Mouse (Mus musculus): ENCODE data around the gene Tmem26. TPM values are rescaled to one million over a fixed set of nuclear protein-coding genes. Genes with fewer than 3 reads are reported as not detected.

Tmem26 gene
- polyA plus RNA-seq (2016; fragmentation: Nextera tagmentation; extraction: Ambion mirVana) = 2.5 and 2.6 TPM in 2 replicates

- Histone ChIP-seq H3K4me3 (peak within 1 kb of the TSS; percentile 44), H3K4me1 (0 out of 2 replicates have a peak, but pooled peaks cover 8% of the 10 kb centered on the region), H3K9me3 (replicated peaks) (no peaks in the 10 kb centered on the region), H3K27ac (no peak within 1 kb of the TSS), H3K27me3 (replicated peaks) (peaks cover 18% of the 10 kb centered on the region), H3K36me3 (no peaks in the 10 kb centered on the region), H3K9ac (no peak within 1 kb of the TSS; the same call in 1 of the 2 replicates), H3K4me2 (peak within 1 kb of the TSS; percentile 63)
- ATAC-seq = no peak
- 2% methylated on average over 32 of the region's 32 CpGs for WGBS (ENCODE audit: insufficient replicate concordance)
These were observed at the start of gene Tmem26 for GRCm38 (mm10) chr10:68723568-68724360. Gene Tmem26 (plus strand): TSS chr10:68723646.

- no peak overlapping the region for H3K4me3 ChIP-seq
- 54% methylated on average over 4 of the region's 4 CpGs for WGBS (ENCODE audit: insufficient replicate concordance)
- no peak overlapping the region for H3K4me2 ChIP-seq
- H3K27me3 ChIP-seq (replicated peaks) = no peaks in the 10 kb centered on the region
- no peak for ATAC-seq
- H3K36me3 ChIP-seq = no peaks in the 10 kb centered on the region
- no peaks in the 10 kb centered on the region for H3K4me1 ChIP-seq
- no peak overlapping the region for H3K27ac ChIP-seq
- H3K9me3 ChIP-seq (replicated peaks) = no peaks in the 10 kb centered on the region
- no peak overlapping the region for H3K9ac ChIP-seq
These were observed 44.8 kb upstream of the Tmem26 start for GRCm38 (mm10) chr10:68678678-68679077.

- H3K36me3 ChIP-seq = no peaks in the 10 kb centered on the region
- no peak overlapping the region for H3K27ac ChIP-seq
- H3K9ac ChIP-seq = no peak overlapping the region
- 45% methylated on average over 4 of the region's 4 CpGs for WGBS (ENCODE audit: insufficient replicate concordance)
- no peaks in the 10 kb centered on the region for H3K4me1 ChIP-seq
- no peak for ATAC-seq
- 0 out of 2 replicates have a peak, but pooled peaks cover 4% of the 10 kb centered on the region for H3K9me3 ChIP-seq (replicated peaks)
- no peak overlapping the region for H3K4me3 ChIP-seq
- no peaks in the 10 kb centered on the region for H3K27me3 ChIP-seq (replicated peaks)
- H3K4me2 ChIP-seq = no peak overlapping the region
These were observed 42.2 kb upstream of the Tmem26 start for GRCm38 (mm10) chr10:68681233-68681632.

GRCm38 (mm10) chr10:68685510-68685909, 37.9 kb upstream of the Tmem26 start:
- Histone ChIP-seq H3K4me3 (no peak overlapping the region), H3K36me3 (no peaks in the 10 kb centered on the region), H3K9me3 (replicated peaks) (0 out of 2 replicates have a peak, but pooled peaks cover 4% of the 10 kb centered on the region), H3K27me3 (replicated peaks) (no peaks in the 10 kb centered on the region), H3K4me1 (no peaks in the 10 kb centered on the region), H3K4me2 (no peak overlapping the region), H3K27ac (no peak overlapping the region), H3K9ac (no peak overlapping the region)
- no peak for ATAC-seq

- ATAC-seq = no peak
- no peaks in the 10 kb centered on the region for H3K9me3 ChIP-seq (replicated peaks)
- no peak overlapping the region for H3K4me2 ChIP-seq
- H3K27me3 ChIP-seq (replicated peaks) = no peaks in the 10 kb centered on the region
- no peaks in the 10 kb centered on the region for H3K4me1 ChIP-seq
- no peak overlapping the region for H3K27ac ChIP-seq
- WGBS (ENCODE audit: insufficient replicate concordance) = 65% methylated on average over 7 of the region's 7 CpGs
- no peak overlapping the region for H3K4me3 ChIP-seq
- H3K36me3 ChIP-seq = no peaks in the 10 kb centered on the region
- no peak overlapping the region for H3K9ac ChIP-seq
These were observed 32.3 kb upstream of the Tmem26 start for GRCm38 (mm10) chr10:68691116-68691515.

GRCm38 (mm10) chr10:68692401-68692800, 31.0 kb upstream of the Tmem26 start:
- Histone ChIP-seq H3K27ac (no peak overlapping the region), H3K4me2 (no peak overlapping the region), H3K4me3 (no peak overlapping the region), H3K4me1 (no peaks in the 10 kb centered on the region), H3K36me3 (no peaks in the 10 kb centered on the region), H3K9ac (no peak overlapping the region), H3K27me3 (replicated peaks) (no peaks in the 10 kb centered on the region), H3K9me3 (replicated peaks) (no peaks in the 10 kb centered on the region)
- 81% methylated on average over 1 of the region's 1 CpGs for WGBS (ENCODE audit: insufficient replicate concordance)
- no peak for ATAC-seq

- H3K4me2 ChIP-seq = no peak overlapping the region
- no peaks in the 10 kb centered on the region for H3K27me3 ChIP-seq (replicated peaks)
- no peaks in the 10 kb centered on the region for H3K9me3 ChIP-seq (replicated peaks)
- H3K4me1 ChIP-seq = no peaks in the 10 kb centered on the region
- H3K9ac ChIP-seq = no peak overlapping the region
- H3K27ac ChIP-seq = no peak overlapping the region
- ATAC-seq = 0 out of 2 replicates have a peak, but pooled peaks have one; percentile 27
- no peaks in the 10 kb centered on the region for H3K36me3 ChIP-seq
- H3K4me3 ChIP-seq = no peak overlapping the region
These were observed 27.6 kb upstream of the Tmem26 start for GRCm38 (mm10) chr10:68695760-68696336.

- 56% methylated on average over 2 of the region's 2 CpGs for WGBS (ENCODE audit: insufficient replicate concordance)
- no peaks in the 10 kb centered on the region for H3K36me3 ChIP-seq
- no peak overlapping the region for H3K4me2 ChIP-seq
- H3K4me1 ChIP-seq = no peaks in the 10 kb centered on the region
- no peaks in the 10 kb centered on the region for H3K27me3 ChIP-seq (replicated peaks)
- ATAC-seq = no peak
- no peak overlapping the region for H3K4me3 ChIP-seq
- H3K9me3 ChIP-seq (replicated peaks) = no peaks in the 10 kb centered on the region
- H3K9ac ChIP-seq = no peak overlapping the region
- no peak overlapping the region for H3K27ac ChIP-seq
These were observed 19.2 kb upstream of the Tmem26 start for GRCm38 (mm10) chr10:68704268-68704667.

- WGBS (ENCODE audit: insufficient replicate concordance) = 63% methylated on average over 4 of the region's 4 CpGs
- Histone ChIP-seq H3K4me2 (no peak overlapping the region), H3K4me1 (no peaks in the 10 kb centered on the region), H3K27me3 (replicated peaks) (no peaks in the 10 kb centered on the region), H3K9me3 (replicated peaks) (no peaks in the 10 kb centered on the region), H3K27ac (no peak overlapping the region), H3K4me3 (no peak overlapping the region), H3K9ac (no peak overlapping the region), H3K36me3 (no peaks in the 10 kb centered on the region)
- no peak for ATAC-seq
These were observed 17.9 kb upstream of the Tmem26 start for GRCm38 (mm10) chr10:68705471-68706036.

GRCm38 (mm10) chr10:68707014-68707852, 16.2 kb upstream of the Tmem26 start:
- no peak overlapping the region for H3K27ac ChIP-seq

GRCm38 (mm10) chr10:68712926-68713325, 10.5 kb upstream of the Tmem26 start:
- no peaks in the 10 kb centered on the region for H3K36me3 ChIP-seq
- no peaks in the 10 kb centered on the region for H3K4me1 ChIP-seq
- no peak for ATAC-seq

More at GRCm38 (mm10) chr10:68707014-68707852, 16.2 kb upstream of the Tmem26 start:
- no peaks in the 10 kb centered on the region for H3K27me3 ChIP-seq (replicated peaks)
- no peak overlapping the region for H3K4me2 ChIP-seq
- no peak overlapping the region for H3K4me3 ChIP-seq
- no peak for ATAC-seq
- WGBS (ENCODE audit: insufficient replicate concordance) = 54% methylated on average over 3 of the region's 3 CpGs
- no peak overlapping the region for H3K9ac ChIP-seq
- H3K9me3 ChIP-seq (replicated peaks) = no peaks in the 10 kb centered on the region
- H3K36me3 ChIP-seq = no peaks in the 10 kb centered on the region
- no peaks in the 10 kb centered on the region for H3K4me1 ChIP-seq

GRCm38 (mm10) chr10:68714302-68714701, 9.1 kb upstream of the Tmem26 start:
- H3K4me2 ChIP-seq = no peak overlapping the region
- no peaks in the 10 kb centered on the region for H3K36me3 ChIP-seq
- H3K4me1 ChIP-seq = no peaks in the 10 kb centered on the region
- no peak for ATAC-seq
- H3K4me3 ChIP-seq = no peak overlapping the region
- no peaks in the 10 kb centered on the region for H3K9me3 ChIP-seq (replicated peaks)
- no peak overlapping the region for H3K27ac ChIP-seq
- H3K9ac ChIP-seq = no peak overlapping the region
- 48% methylated on average over 3 of the region's 3 CpGs for WGBS (ENCODE audit: insufficient replicate concordance)
- H3K27me3 ChIP-seq (replicated peaks) = no peaks in the 10 kb centered on the region

More at GRCm38 (mm10) chr10:68712926-68713325, 10.5 kb upstream of the Tmem26 start:
- Histone ChIP-seq H3K27ac (no peak overlapping the region), H3K4me2 (no peak overlapping the region), H3K9ac (no peak overlapping the region), H3K9me3 (replicated peaks) (no peaks in the 10 kb centered on the region), H3K4me3 (no peak overlapping the region), H3K27me3 (replicated peaks) (no peaks in the 10 kb centered on the region)
- WGBS (ENCODE audit: insufficient replicate concordance) = 54% methylated on average over 2 of the region's 2 CpGs

Data from liver, embryonic 12.5 days (tissue).